Mouse (Mus musculus) neural tube, embryonic 11.5 days (tissue): ENCODE results near the gene 2410015M20Rik. TPM values are rescaled to one million over a fixed set of nuclear protein-coding genes. Genes with fewer than 3 reads are reported as not detected.

ENCODE experiments used
- ATAC-seq: fragments of 200-750 bp; cut with Nextera tagmentation; 2 replicates; pipeline ENCODE4 v1.8.0; 2017; ENCODE audit warnings: moderate number of reproducible peaks, mild to moderate bottlenecking, moderate TSS enrichment, moderate library complexity; ENCODE audit not compliant: insufficient read depth, low FRiP score, low TSS enrichment
- DNase-seq: peaks from one replicate; pipeline ENCODE4 v3.0.0-alpha.2; 2015; ENCODE audit warnings: low spot score
- H3K27ac ChIP-seq: fragments of 300-500 bp; sonication (generic); 2 replicates; pipeline ENCODE4 v1.5.1; 2014; ENCODE audit warnings: low read depth, mild to moderate bottlenecking, low read length
- H3K27me3 ChIP-seq: fragments of 300-500 bp; sonication (generic); 2 replicates; pipeline ENCODE4 v1.6.1; 2014; ENCODE audit warnings: mild to moderate bottlenecking, low read length, mixed read lengths; ENCODE audit not compliant: control insufficient read depth, insufficient read depth
- H3K36me3 ChIP-seq: fragments of 300-500 bp; sonication (generic); 2 replicates; pipeline ENCODE4 v1.6.1; 2014; ENCODE audit warnings: mild to moderate bottlenecking, low read length, moderate library complexity, mixed read lengths; ENCODE audit not compliant: control insufficient read depth, insufficient read depth
- H3K4me1 ChIP-seq: fragments of 300-500 bp; sonication (generic); 2 replicates; pipeline ENCODE4 v1.6.1; 2014; ENCODE audit warnings: low read length, mixed read lengths; ENCODE audit not compliant: control insufficient read depth, insufficient read depth
- H3K4me2 ChIP-seq: fragments of 300-500 bp; sonication (generic); 2 replicates; pipeline ENCODE4 v1.6.1; 2014; ENCODE audit warnings: low read depth, mild to moderate bottlenecking, moderate library complexity
- H3K4me3 ChIP-seq: fragments of 300-500 bp; sonication (generic); 2 replicates; pipeline ENCODE4 v1.5.1; 2014; ENCODE audit warnings: low read depth, low read length
- H3K9ac ChIP-seq: fragments of 300-500 bp; sonication (generic); 2 replicates; pipeline ENCODE4 v1.6.1; 2014; ENCODE audit warnings: mild to moderate bottlenecking, low read length
- H3K9me3 ChIP-seq: fragments of 300-500 bp; sonication (generic); 2 replicates; pipeline ENCODE4 v1.6.1; 2016; ENCODE audit warnings: low read length; ENCODE audit not compliant: control insufficient read depth
- WGBS: fragments of 180-500 bp; shearing (Covaris S2); extraction: QIAGEN DNeasy Blood & Tissue Kit; methylation state at CpG from one replicate; pipeline ENCODE4 v1.1.7; 2014; 5-methylcytosine and 5-hydroxymethylcytosine counted together
- polyA plus RNA-seq: library from polyadenylated mRNA; unstranded; fragments of >200 nt; fragmentation: Nextera tagmentation; extraction: Ambion mirVana; gene quantifications from 2 replicates; pipeline ENCODE4 v1.2.1, GENCODE M21; 2014

Gene 2410015M20Rik
- polyA plus RNA-seq, 1 experiment from 2014 or later = 178 TPM

- WGBS = 95% methylated on average over 4 of the region's 4 CpGs
- H3K36me3 ChIP-seq = peaks cover 71% of the 10 kb centered on the region
- no peak for DNase-seq
- no peaks in the 10 kb centered on the region for H3K4me1 ChIP-seq
- H3K9ac ChIP-seq = no peak overlapping the region
- no peaks in the 10 kb centered on the region for H3K27me3 ChIP-seq
- H3K9me3 ChIP-seq = no peaks in the 10 kb centered on the region
- no peak overlapping the region for H3K4me2 ChIP-seq
- no peak overlapping the region for H3K4me3 ChIP-seq
- ATAC-seq = no peak
- H3K27ac ChIP-seq = no peak overlapping the region
These were observed 42.2 kb downstream of the 2410015M20Rik start for GRCm38 (mm10) chr17:56567370-56567769.

GRCm38 (mm10) chr17:56566918-56567317 lies 42.7 kb downstream of the 2410015M20Rik start:
- H3K9me3 ChIP-seq = no peaks in the 10 kb centered on the region
- peaks cover 75% of the 10 kb centered on the region for H3K36me3 ChIP-seq
- ATAC-seq = no peak
- no peaks in the 10 kb centered on the region for H3K27me3 ChIP-seq
- DNase-seq = no peak
- WGBS = 96% methylated on average over 5 of the region's 5 CpGs
- H3K4me3 ChIP-seq = no peak overlapping the region
- H3K27ac ChIP-seq = no peak overlapping the region
- no peak overlapping the region for H3K9ac ChIP-seq
- no peak overlapping the region for H3K4me2 ChIP-seq
- no peaks in the 10 kb centered on the region for H3K4me1 ChIP-seq

GRCm38 (mm10) chr17:56566293-56566692 lies 43.3 kb downstream of the 2410015M20Rik start:
- no peak overlapping the region for H3K4me2 ChIP-seq
- no peaks in the 10 kb centered on the region for H3K4me1 ChIP-seq
- no peak overlapping the region for H3K4me3 ChIP-seq
- no peaks in the 10 kb centered on the region for H3K27me3 ChIP-seq
- no peak overlapping the region for H3K27ac ChIP-seq
- no peak for DNase-seq
- H3K9me3 ChIP-seq = no peaks in the 10 kb centered on the region
- no peak for ATAC-seq
- H3K36me3 ChIP-seq = peaks cover 71% of the 10 kb centered on the region
- 95% methylated on average over 29 of the region's 29 CpGs for WGBS
- no peak overlapping the region for H3K9ac ChIP-seq

GRCm38 (mm10) chr17:56561866-56562265 lies 47.7 kb downstream of the 2410015M20Rik start:
- H3K9me3 ChIP-seq = no peaks in the 10 kb centered on the region
- H3K4me2 ChIP-seq = no peak overlapping the region
- DNase-seq (no peak), ATAC-seq (no peak)
- H3K4me1 ChIP-seq = no peaks in the 10 kb centered on the region
- peaks cover 53% of the 10 kb centered on the region for H3K36me3 ChIP-seq
- no peak overlapping the region for H3K27ac ChIP-seq
- no peaks in the 10 kb centered on the region for H3K27me3 ChIP-seq
- 97% methylated on average over 2 of the region's 2 CpGs for WGBS
- no peak overlapping the region for H3K4me3 ChIP-seq
- no peak overlapping the region for H3K9ac ChIP-seq

GRCm38 (mm10) chr17:56560131-56560530 lies 49.4 kb downstream of the 2410015M20Rik start:
- no peak for DNase-seq
- Histone ChIP-seq H3K9me3 (no peaks in the 10 kb centered on the region), H3K4me2 (no peak overlapping the region), H3K9ac (no peak overlapping the region), H3K4me1 (no peaks in the 10 kb centered on the region), H3K27ac (no peak overlapping the region), H3K36me3 (peaks cover 36% of the 10 kb centered on the region), H3K4me3 (no peak overlapping the region), H3K27me3 (no peaks in the 10 kb centered on the region)
- 94% methylated on average over 1 of the region's 1 CpGs for WGBS
- no peak for ATAC-seq

GRCm38 (mm10) chr17:56559386-56559785 lies 50.2 kb downstream of the 2410015M20Rik start:
- H3K27ac ChIP-seq = no peak overlapping the region
- H3K4me1 ChIP-seq = no peaks in the 10 kb centered on the region
- no peak overlapping the region for H3K4me3 ChIP-seq
- no peak overlapping the region for H3K9ac ChIP-seq
- H3K36me3 ChIP-seq = peaks cover 28% of the 10 kb centered on the region
- no peak for ATAC-seq
- no peak for DNase-seq
- H3K27me3 ChIP-seq = no peaks in the 10 kb centered on the region
- H3K4me2 ChIP-seq = no peak overlapping the region
- 74% methylated on average over 3 of the region's 3 CpGs for WGBS
- H3K9me3 ChIP-seq = no peaks in the 10 kb centered on the region

GRCm38 (mm10) chr17:56558448-56558847 lies 51.1 kb downstream of the 2410015M20Rik start:
- Histone ChIP-seq H3K4me1 (no peaks in the 10 kb centered on the region), H3K27ac (no peak overlapping the region), H3K4me3 (no peak overlapping the region), H3K9me3 (no peaks in the 10 kb centered on the region), H3K4me2 (no peak overlapping the region), H3K27me3 (no peaks in the 10 kb centered on the region), H3K9ac (no peak overlapping the region), H3K36me3 (peaks cover 19% of the 10 kb centered on the region)
- ATAC-seq = peak; percentile 56; the same call in 1 of the 2 replicates
- peak; percentile 77 for DNase-seq
- 25% methylated on average over 3 of the region's 3 CpGs for WGBS

Other genes with a start within 250 kb of the 2410015M20Rik start
- 164 and 174 TPM in 2 replicates for gene Ptprs, start 133.3 kb downstream of the 2410015M20Rik start, polyA plus RNA-seq
- gene Znrf4, start 97.3 kb downstream of the 2410015M20Rik start, polyA plus RNA-seq = not detected in 2 replicates
- gene Gm20219, start 55.4 kb downstream of the 2410015M20Rik start, polyA plus RNA-seq = 1.1 and 2.1 TPM in 2 replicates
- gene Safb2, start 25.2 kb downstream of the 2410015M20Rik start, polyA plus RNA-seq = 51.6 and 56.8 TPM in 2 replicates
- gene Safb, start 24.9 kb downstream of the 2410015M20Rik start, polyA plus RNA-seq = 114 and 120 TPM in 2 replicates
- gene Rpl36, start 3.6 kb upstream of the 2410015M20Rik start, polyA plus RNA-seq = 1,299 and 1,352 TPM in 2 replicates
- gene Lonp1, start 17.1 kb upstream of the 2410015M20Rik start, polyA plus RNA-seq = 56.0 and 56.3 TPM in 2 replicates
- gene Catsperd, start 18.4 kb upstream of the 2410015M20Rik start, polyA plus RNA-seq = 0.54 and 0.92 TPM in 2 replicates
- gene Ranbp3, start 63.5 kb upstream of the 2410015M20Rik start, polyA plus RNA-seq = 112 and 119 TPM in 2 replicates
- 403 and 406 TPM in 2 replicates for gene Ndufa11, start 108.0 kb upstream of the 2410015M20Rik start, polyA plus RNA-seq
- gene Vmac, start 108.3 kb upstream of the 2410015M20Rik start, polyA plus RNA-seq = 17.3 and 17.6 TPM in 2 replicates
- 5.8 and 6.3 TPM in 2 replicates for gene Nrtn, start 147.8 kb upstream of the 2410015M20Rik start, polyA plus RNA-seq
- gene Dus3l, start 155.0 kb upstream of the 2410015M20Rik start, polyA plus RNA-seq = 36.6 and 42.3 TPM in 2 replicates
- gene Prr22, start 160.5 kb upstream of the 2410015M20Rik start, polyA plus RNA-seq = 0.77 and 1.1 TPM in 2 replicates
- 3.9 and 4.9 TPM in 2 replicates for gene Rfx2, start 221.2 kb upstream of the 2410015M20Rik start, polyA plus RNA-seq